Mouse (Mus musculus): ENCODE measurements around the gene Kcnh2.

GRCm38 (mm10) chr5:24350073-24350472, 1.3 kb downstream of the Kcnh2 start:
- TF ChIP-seq EP300 (IDR thresholded peaks at IDR 0.05) (no peak), CTCF (IDR thresholded peaks at IDR 0.05) (no peak)

Data from lung, postnatal 0 days (tissue).